Mouse (Mus musculus): Measurements from ENCODE around the gene Lgals12. TPM values are rescaled to one million over a fixed set of nuclear protein-coding genes. Genes with fewer than 3 reads are reported as not detected.
A peak's percentile ranks its signal among the peaks of the same experiment; 100 is the strongest.

Gene Lgals12
- polyA plus RNA-seq, 1 experiment from 2014 or later: 0.16 TPM

DNA sequence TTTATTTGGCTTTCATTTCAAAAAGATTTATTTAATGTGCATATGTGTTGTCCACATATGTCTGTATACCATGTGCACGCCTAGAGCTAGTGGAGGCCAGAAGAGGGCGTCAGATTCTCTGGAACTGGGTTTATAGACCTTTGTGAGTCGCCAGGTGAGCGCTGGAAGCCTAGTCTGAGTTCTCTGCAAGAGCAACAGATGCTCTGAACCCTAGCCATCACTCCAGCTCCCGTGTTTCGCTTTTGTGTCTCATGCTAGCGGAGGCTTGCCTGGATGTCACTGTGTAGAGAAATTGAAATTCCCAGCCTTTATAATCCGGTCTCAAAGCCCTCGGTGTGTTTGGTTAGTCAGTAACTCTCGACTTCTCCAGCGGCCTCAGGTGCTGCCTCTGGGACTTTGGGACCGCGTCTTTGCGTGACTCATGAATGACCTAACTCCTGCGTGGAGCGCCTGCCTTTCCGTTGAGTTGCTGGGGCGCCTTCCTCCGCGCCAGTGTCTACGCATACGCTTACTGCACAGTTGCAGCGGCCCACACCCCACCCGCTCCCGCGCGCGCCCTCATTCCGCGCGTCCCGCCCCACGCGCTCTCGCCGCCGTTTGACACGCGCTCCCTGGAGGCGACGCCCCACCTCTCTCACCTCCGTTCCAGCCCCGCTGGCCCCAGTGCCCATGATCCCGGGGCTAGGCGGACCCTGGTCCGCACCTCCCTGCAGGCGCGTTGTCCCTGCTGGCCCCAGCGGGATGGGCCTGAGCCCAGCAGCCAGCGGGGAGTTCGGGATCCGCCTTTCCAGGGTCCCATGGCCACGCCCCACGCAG is 5.2 kb upstream of the Lgals12 start, which contains the start of gene Hrasls5:
Gene Hrasls5 (plus strand): TSS at position 600 of the 816 bp plus-strand sequence.
- peaks cover 4% of the 10 kb centered on the region for H3K27me3 ChIP-seq (ENCODE audit: control insufficient read depth, insufficient read depth, low read length)
- H3K27ac ChIP-seq (ENCODE audit: low read depth, low read length): no peak within 1 kb of the TSS
- H3K9ac ChIP-seq (replicated peaks; ENCODE audit: low read depth, low read length): peak within 1 kb of the TSS; percentile 48
- peak within 1 kb of the TSS; percentile 86 for H3K4me2 ChIP-seq (ENCODE audit: low read depth, low read length)
- WGBS: 2% methylated on average over 54 of the region's 54 CpGs
- no peaks in the 10 kb centered on the region for H3K36me3 ChIP-seq (ENCODE audit: control insufficient read depth, insufficient read depth, low read length)
- H3K9me3 ChIP-seq (ENCODE audit: control insufficient read depth, low read length): no peaks in the 10 kb centered on the region
- peak; percentile 76 for ATAC-seq (ENCODE audit: low read depth)
- H3K4me1 ChIP-seq (ENCODE audit: control insufficient read depth, insufficient read depth, low read length): peaks cover 7% of the 10 kb centered on the region; the same call in 1 of the 2 replicates
- H3K4me3 ChIP-seq (ENCODE audit: low read depth, low read length): peak within 1 kb of the TSS; percentile 37

DNA sequence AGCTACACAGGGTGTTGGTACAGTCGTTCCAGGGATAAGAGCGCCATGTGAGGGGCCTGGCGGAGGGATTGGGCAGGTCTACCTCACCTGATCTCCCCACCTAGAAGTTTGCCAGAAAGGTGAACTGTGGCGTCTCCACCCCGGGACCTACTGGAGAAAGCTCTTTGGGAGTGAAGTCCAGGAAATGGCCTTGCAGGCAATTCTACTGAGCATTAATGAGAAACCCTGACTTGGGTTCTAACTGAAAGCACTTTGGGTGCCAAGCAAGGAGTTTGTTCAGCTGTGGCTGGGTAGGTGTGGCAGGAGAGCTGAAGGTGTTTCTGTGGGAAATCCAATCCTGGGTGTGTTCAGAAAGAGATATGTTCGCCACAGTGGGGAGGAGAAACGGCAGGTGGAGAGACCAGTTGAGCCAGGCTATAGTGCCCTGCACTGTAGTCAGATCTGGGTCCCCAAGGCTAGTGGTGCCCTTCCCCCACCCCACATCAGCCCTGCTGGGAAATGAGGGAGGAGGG is 753 bp upstream of the Lgals12 start:
- Histone ChIP-seq H3K9me3 (ENCODE audit: control insufficient read depth, low read length) (no peaks in the 10 kb centered on the region), H3K9ac (replicated peaks; ENCODE audit: low read depth, low read length) (no peak overlapping the region), H3K36me3 (ENCODE audit: control insufficient read depth, insufficient read depth, low read length) (no peaks in the 10 kb centered on the region), H3K27ac (ENCODE audit: low read depth, low read length) (no peak overlapping the region), H3K4me3 (ENCODE audit: low read depth, low read length) (no peak overlapping the region), H3K4me2 (ENCODE audit: low read depth, low read length) (no peak overlapping the region), H3K4me1 (ENCODE audit: control insufficient read depth, insufficient read depth, low read length) (peaks cover 19% of the 10 kb centered on the region; the same call in 1 of the 2 replicates), H3K27me3 (ENCODE audit: control insufficient read depth, insufficient read depth, low read length) (peaks cover 4% of the 10 kb centered on the region)
- WGBS: 80% methylated on average over 7 of the region's 7 CpGs
- no peak for ATAC-seq (ENCODE audit: low read depth)

DNA sequence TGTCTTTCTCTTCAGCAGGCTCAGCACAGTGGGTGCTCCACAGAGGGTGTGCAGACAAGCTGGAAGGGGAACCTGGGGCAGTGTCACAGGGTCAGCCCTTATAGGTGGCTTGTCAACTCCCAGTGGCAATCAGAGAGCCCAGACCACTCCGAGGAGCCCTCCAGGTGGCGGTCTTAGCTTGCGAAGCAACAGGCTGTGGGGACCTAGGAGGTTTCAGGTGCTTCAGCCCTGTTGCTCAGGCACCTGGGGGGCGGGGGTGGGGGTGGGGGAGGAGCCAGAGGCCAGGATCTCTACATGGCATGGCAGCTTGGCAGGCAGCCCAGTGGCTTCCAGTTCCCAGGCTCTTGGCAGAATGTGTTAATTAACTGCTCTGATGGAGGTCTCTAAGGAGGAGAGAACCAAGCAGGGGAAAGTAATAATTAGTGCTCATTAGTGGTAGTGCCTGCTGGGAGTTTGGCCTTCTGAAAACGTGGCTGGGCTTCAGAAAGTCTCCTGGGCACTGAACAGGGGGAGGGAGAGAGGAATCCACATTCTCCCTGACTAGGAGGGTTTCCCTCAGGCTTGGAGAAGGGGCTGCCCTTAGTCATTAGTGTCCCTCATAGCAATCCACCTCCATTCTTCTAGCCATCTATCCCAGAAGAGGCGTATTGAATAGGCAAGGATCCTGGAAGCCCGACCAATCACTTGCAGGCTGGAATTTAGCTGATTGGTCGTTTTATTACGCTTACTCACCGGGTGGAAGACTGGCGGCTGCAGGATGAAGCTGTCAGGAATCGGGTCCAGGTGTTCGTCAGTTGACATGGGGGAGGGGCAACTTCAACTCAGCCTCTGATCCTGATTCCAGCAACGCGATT is 836 bp downstream of the Lgals12 start:
- no peaks in the 10 kb centered on the region for H3K9me3 ChIP-seq (ENCODE audit: control insufficient read depth, low read length)
- ATAC-seq (ENCODE audit: low read depth): peak; percentile 81
- H3K4me2 ChIP-seq (ENCODE audit: low read depth, low read length): peak overlapping the region; percentile 63
- H3K4me3 ChIP-seq (ENCODE audit: low read depth, low read length): peak overlapping the region; percentile 24
- H3K4me1 ChIP-seq (ENCODE audit: control insufficient read depth, insufficient read depth, low read length): peaks cover 14% of the 10 kb centered on the region; the same call in 1 of the 2 replicates
- no peaks in the 10 kb centered on the region for H3K27me3 ChIP-seq (ENCODE audit: control insufficient read depth, insufficient read depth, low read length)
- no peaks in the 10 kb centered on the region for H3K36me3 ChIP-seq (ENCODE audit: control insufficient read depth, insufficient read depth, low read length)
- 3% methylated on average over 15 of the region's 15 CpGs for WGBS
- H3K9ac ChIP-seq (replicated peaks; ENCODE audit: low read depth, low read length): 0 out of 2 replicates have a peak overlapping the region, but pooled peaks have one; percentile 32
- H3K27ac ChIP-seq (ENCODE audit: low read depth, low read length): no peak overlapping the region

DNA sequence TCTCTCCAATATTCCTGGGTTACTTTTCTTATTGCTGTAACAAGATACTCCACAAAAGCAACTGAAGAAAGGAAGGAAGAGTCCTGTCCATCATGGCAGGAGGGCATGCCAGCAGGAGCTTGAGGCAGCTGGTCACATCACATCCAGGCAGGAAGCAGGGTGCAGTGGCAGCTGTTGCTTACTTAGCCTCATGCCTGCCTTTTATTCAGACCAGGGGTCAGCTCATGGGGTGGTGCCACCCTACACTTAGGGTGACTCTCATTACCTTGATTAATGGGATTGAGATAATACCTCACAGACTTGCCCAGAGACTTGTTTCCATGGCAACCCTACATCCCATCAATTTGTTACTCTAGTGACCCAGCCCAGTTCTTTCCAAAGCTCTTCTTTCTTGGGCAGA is 2.0 kb downstream of the Lgals12 start:
- no peak overlapping the region for H3K4me3 ChIP-seq (ENCODE audit: low read depth, low read length)
- ATAC-seq (ENCODE audit: low read depth): no peak
- H3K9me3 ChIP-seq (ENCODE audit: control insufficient read depth, low read length): no peaks in the 10 kb centered on the region
- no peak overlapping the region for H3K27ac ChIP-seq (ENCODE audit: low read depth, low read length)
- no peaks in the 10 kb centered on the region for H3K36me3 ChIP-seq (ENCODE audit: control insufficient read depth, insufficient read depth, low read length)
- no peaks in the 10 kb centered on the region for H3K27me3 ChIP-seq (ENCODE audit: control insufficient read depth, insufficient read depth, low read length)
- peaks cover 14% of the 10 kb centered on the region; the same call in 1 of the 2 replicates for H3K4me1 ChIP-seq (ENCODE audit: control insufficient read depth, insufficient read depth, low read length)
- H3K4me2 ChIP-seq (ENCODE audit: low read depth, low read length): no peak overlapping the region
- H3K9ac ChIP-seq (replicated peaks; ENCODE audit: low read depth, low read length): no peak overlapping the region

DNA sequence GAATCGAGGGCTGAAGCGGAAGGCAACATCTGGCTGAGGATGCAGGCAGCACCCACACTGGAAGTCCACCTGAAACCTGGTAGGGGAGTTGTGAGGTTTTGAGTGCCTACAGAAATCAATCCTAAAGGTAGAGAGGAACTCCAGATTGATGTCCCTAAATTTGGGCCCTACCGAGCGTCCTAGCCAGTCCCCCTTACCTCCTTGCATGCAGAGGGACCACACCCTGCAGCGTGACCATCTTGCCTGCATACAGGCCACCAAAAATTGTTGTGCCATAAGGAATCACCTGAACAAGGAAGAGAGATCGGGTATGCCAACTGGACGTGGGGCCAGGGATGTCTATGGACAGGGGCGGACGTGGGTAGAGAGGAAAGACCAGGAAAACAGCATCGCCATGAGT is 2.9 kb downstream of the Lgals12 start:
- H3K4me1 ChIP-seq (ENCODE audit: control insufficient read depth, insufficient read depth, low read length): peaks cover 14% of the 10 kb centered on the region; the same call in 1 of the 2 replicates
- no peaks in the 10 kb centered on the region for H3K36me3 ChIP-seq (ENCODE audit: control insufficient read depth, insufficient read depth, low read length)
- no peak overlapping the region for H3K4me2 ChIP-seq (ENCODE audit: low read depth, low read length)
- H3K9me3 ChIP-seq (ENCODE audit: control insufficient read depth, low read length): no peaks in the 10 kb centered on the region
- no peak overlapping the region for H3K9ac ChIP-seq (replicated peaks; ENCODE audit: low read depth, low read length)
- no peak overlapping the region for H3K27ac ChIP-seq (ENCODE audit: low read depth, low read length)
- 98% methylated on average over 10 of the region's 10 CpGs for WGBS
- no peak overlapping the region for H3K4me3 ChIP-seq (ENCODE audit: low read depth, low read length)
- H3K27me3 ChIP-seq (ENCODE audit: control insufficient read depth, insufficient read depth, low read length): no peaks in the 10 kb centered on the region
- ATAC-seq (ENCODE audit: low read depth): no peak

DNA sequence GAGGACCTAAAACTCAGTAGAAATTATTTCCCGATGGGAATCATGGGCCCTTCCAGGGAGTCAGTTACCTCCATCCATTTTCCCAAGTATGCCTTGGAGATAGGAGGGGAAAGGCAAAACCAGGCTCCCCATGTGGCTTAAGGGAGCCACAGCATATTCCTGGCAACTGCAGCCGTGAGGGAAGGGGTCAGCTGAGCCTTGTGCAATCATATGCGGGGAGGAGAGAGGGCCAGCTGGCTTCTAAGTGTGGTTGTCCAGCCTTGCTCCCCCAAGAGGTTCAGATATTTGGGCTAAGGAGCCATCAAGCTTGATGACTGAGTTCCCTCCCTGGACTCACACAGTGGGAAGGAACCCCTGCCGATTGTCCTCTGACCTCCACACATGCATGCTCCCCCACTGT is 5.4 kb downstream of the Lgals12 start:
- Histone ChIP-seq H3K27ac (ENCODE audit: low read depth, low read length) (no peak overlapping the region), H3K4me2 (ENCODE audit: low read depth, low read length) (no peak overlapping the region), H3K27me3 (ENCODE audit: control insufficient read depth, insufficient read depth, low read length) (no peaks in the 10 kb centered on the region), H3K9me3 (ENCODE audit: control insufficient read depth, low read length) (no peaks in the 10 kb centered on the region), H3K4me1 (ENCODE audit: control insufficient read depth, insufficient read depth, low read length) (peaks cover 5% of the 10 kb centered on the region; the same call in 1 of the 2 replicates), H3K9ac (replicated peaks; ENCODE audit: low read depth, low read length) (no peak overlapping the region), H3K4me3 (ENCODE audit: low read depth, low read length) (no peak overlapping the region), H3K36me3 (ENCODE audit: control insufficient read depth, insufficient read depth, low read length) (no peaks in the 10 kb centered on the region)
- WGBS: 74% methylated on average over 4 of the region's 4 CpGs
- no peak for ATAC-seq (ENCODE audit: low read depth)

DNA sequence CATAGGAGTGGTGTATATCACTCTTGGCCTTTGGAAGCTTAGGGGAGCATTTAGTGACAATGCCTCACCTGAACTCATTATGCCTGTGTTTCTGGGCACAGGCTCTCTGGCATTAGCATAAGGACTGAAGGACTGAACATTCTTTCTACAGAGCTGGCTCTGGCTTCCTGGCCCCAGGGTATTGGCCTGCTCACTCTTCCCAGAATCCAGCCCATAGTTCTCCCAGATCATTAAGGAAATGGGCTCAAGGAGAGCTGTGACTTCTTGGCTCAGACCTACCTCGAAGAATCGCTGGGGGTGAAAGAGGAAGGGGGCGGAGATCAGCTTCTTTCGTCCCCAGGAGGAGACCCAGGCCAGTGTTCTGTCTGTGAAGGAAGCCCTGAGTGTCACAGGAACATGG is 8.5 kb downstream of the Lgals12 start:
- no peak for ATAC-seq (ENCODE audit: low read depth)
- H3K4me2 ChIP-seq (ENCODE audit: low read depth, low read length): no peak overlapping the region
- no peaks in the 10 kb centered on the region for H3K36me3 ChIP-seq (ENCODE audit: control insufficient read depth, insufficient read depth, low read length)
- H3K27me3 ChIP-seq (ENCODE audit: control insufficient read depth, insufficient read depth, low read length): no peaks in the 10 kb centered on the region
- no peak overlapping the region for H3K4me3 ChIP-seq (ENCODE audit: low read depth, low read length)
- no peak overlapping the region for H3K9ac ChIP-seq (replicated peaks; ENCODE audit: low read depth, low read length)
- WGBS: 55% methylated on average over 4 of the region's 4 CpGs
- H3K4me1 ChIP-seq (ENCODE audit: control insufficient read depth, insufficient read depth, low read length): no peaks in the 10 kb centered on the region
- no peaks in the 10 kb centered on the region for H3K9me3 ChIP-seq (ENCODE audit: control insufficient read depth, low read length)
- H3K27ac ChIP-seq (ENCODE audit: low read depth, low read length): no peak overlapping the region

DNA sequence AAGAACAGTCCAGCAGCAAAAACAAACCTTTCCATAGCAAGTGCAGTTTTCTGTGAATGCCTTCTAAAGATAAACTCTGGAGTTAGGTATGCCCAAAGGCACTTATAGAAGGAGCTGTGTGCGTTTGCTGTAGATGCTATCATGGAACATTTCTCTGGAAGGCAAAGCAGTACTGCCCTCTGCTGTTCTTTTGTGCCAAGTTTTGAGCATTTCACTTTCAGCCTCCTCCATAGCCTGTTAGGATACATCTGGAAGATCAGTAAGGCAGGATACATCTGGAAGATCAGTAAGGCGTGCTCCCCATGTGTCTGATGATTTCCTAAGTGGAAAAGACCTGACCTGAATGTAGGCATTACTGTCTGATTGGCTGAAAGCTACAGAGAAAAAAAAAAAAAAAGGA is 11.5 kb downstream of the Lgals12 start:
- Histone ChIP-seq H3K9me3 (ENCODE audit: control insufficient read depth, low read length) (no peaks in the 10 kb centered on the region), H3K4me2 (ENCODE audit: low read depth, low read length) (no peak overlapping the region), H3K27ac (ENCODE audit: low read depth, low read length) (no peak overlapping the region), H3K36me3 (ENCODE audit: control insufficient read depth, insufficient read depth, low read length) (no peaks in the 10 kb centered on the region), H3K27me3 (ENCODE audit: control insufficient read depth, insufficient read depth, low read length) (no peaks in the 10 kb centered on the region), H3K9ac (replicated peaks; ENCODE audit: low read depth, low read length) (no peak overlapping the region), H3K4me3 (ENCODE audit: low read depth, low read length) (no peak overlapping the region), H3K4me1 (ENCODE audit: control insufficient read depth, insufficient read depth, low read length) (no peaks in the 10 kb centered on the region)
- 14% methylated on average over 2 of the region's 2 CpGs for WGBS
- ATAC-seq (ENCODE audit: low read depth): no peak
